In the genomic region with DNA sequence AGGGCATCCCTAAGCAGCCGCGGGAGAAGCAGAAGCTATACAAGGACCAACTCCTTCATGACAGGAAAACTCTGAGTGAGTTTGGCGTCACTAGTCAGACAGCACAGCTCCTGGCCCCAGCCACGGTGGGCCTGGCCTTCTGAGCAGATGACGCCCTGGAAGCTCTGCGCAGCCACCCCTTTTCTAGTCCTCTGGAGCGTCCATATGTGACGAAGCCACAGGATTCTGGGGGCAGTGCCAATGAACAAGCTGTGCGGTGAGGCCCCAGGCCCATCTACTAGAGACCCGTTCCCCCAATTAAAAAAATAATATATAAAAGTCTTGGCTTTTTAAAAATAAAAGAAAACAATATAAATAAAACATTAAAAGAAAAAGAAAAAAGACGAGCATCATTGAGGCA, we compare ENCODE assay signal across 27 mouse cellular contexts. TPM values are rescaled to one million over a fixed set of nuclear protein-coding genes. Genes with fewer than 3 reads are reported as not detected.
"Had no signal": no experiment of that assay in that cellular context is flagged by ENCODE, and none has a peak within 500 bp of the region (broad histone marks: within the 10 kb centered on the region; RNA-seq: fewer than 3 reads in every experiment).

No protein-coding gene starts in this region.

- H3K27me3 ChIP-seq: liver, embryonic 13.5 days; midbrain, embryonic 12.5 days; midbrain, embryonic 15.5 days; neural tube, embryonic 12.5 days; neural tube, embryonic 15.5 days; stomach, embryonic 15.5 days had no signal

- H3K4me3 ChIP-seq: liver, embryonic 13.5 days; midbrain, embryonic 12.5 days; midbrain, embryonic 15.5 days; neural tube, embryonic 12.5 days; neural tube, embryonic 15.5 days; stomach, embryonic 15.5 days had no signal

- H3K9me3 ChIP-seq: liver, embryonic 13.5 days; midbrain, embryonic 12.5 days; midbrain, embryonic 15.5 days; neural tube, embryonic 15.5 days; stomach, embryonic 15.5 days had no signal

- H3K9ac ChIP-seq: liver, embryonic 13.5 days; midbrain, embryonic 12.5 days; midbrain, embryonic 15.5 days; neural tube, embryonic 12.5 days; neural tube, embryonic 15.5 days; stomach, embryonic 15.5 days had no signal

- H3K36me3 ChIP-seq: liver, embryonic 13.5 days; midbrain, embryonic 12.5 days; midbrain, embryonic 15.5 days; neural tube, embryonic 12.5 days; neural tube, embryonic 15.5 days; stomach, embryonic 15.5 days had no signal

- H3K27ac ChIP-seq: liver, embryonic 13.5 days; macrophage; midbrain, embryonic 12.5 days; midbrain, embryonic 15.5 days; neural tube, embryonic 12.5 days; neural tube, embryonic 15.5 days; stomach, embryonic 15.5 days had no signal

- DNase-seq: kidney, adult 9 months; kidney, postnatal 14 days; kidney, postnatal 4 days; liver, embryonic 13.5 days; lung, adult 2 months; retina, postnatal 1 day; right cerebral cortex, postnatal 25 days; spleen, adult 18-20 months; thymus, adult 2 months; thymus, postnatal 14 days; thymus, postnatal 4 days had no signal

- H3K4me1 ChIP-seq: midbrain, embryonic 12.5 days; midbrain, embryonic 15.5 days; neural tube, embryonic 12.5 days; neural tube, embryonic 15.5 days; stomach, embryonic 15.5 days had no signal

RNA-seq across cellular contexts. Expression of a gene that starts 7.9 kb away (rescaled TPM):
- total RNA-seq: layer of hippocampus, adult 18-20 months; layer of hippocampus, postnatal 14 days; left cerebral cortex, adult 8-10 months; left cerebral cortex, postnatal 25 days; liver, adult 2 months had no signal
- polyA plus RNA-seq: kidney, embryonic 16.5 days; limb, embryonic 11.5 days; limb, embryonic 14.5 days; liver, adult 2 months; liver, embryonic 13.5 days; liver, embryonic 16.5 days; lung, adult 2 months; lung, embryonic 16.5 days; macrophage; midbrain, embryonic 12.5 days; midbrain, embryonic 15.5 days; neural tube, embryonic 12.5 days; neural tube, embryonic 15.5 days; stomach, embryonic 15.5 days had no signal
